Mouse (Mus musculus): ENCODE measurements around the gene Tmem14a.

DNA sequence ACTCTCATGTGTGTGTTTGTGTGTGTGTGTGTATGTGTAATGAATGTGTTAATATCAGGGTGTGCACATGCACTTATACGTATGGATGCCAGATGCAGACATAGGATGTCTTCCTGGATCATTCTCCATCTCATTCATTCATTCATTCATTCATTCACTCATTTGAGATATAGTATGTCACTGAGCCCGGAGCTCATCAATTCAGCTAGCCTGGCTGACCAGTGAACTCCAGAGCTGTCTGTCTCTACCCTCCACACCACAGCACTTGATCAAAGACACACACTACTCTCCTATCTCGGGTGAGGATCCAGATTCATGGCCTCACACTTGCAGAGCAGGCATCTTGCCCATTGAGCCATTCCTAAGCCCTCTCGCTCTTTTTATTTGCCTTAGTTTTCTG lies 45.6 kb downstream of the Tmem14a start:
- TF ChIP-seq CTCF (IDR thresholded peaks at IDR 0.05 in 2 of 3, conservative IDR thresholded peaks at IDR 0.05 in 1 of 3; ENCODE audit: control insufficient read depth in 1 of 3, insufficient read depth in 1 of 3, low read depth in 2 of 3, low read length in 3 of 3, poor library complexity in 1 of 3, severe bottlenecking in 1 of 3): no peak
- no peak for TF ChIP-seq E2F4 (IDR thresholded peaks at IDR 0.05; ENCODE audit: borderline replicate concordance, low read depth, low read length)
- no peak for TF ChIP-seq HCFC1 (IDR thresholded peaks at IDR 0.05; ENCODE audit: low read depth, low read length)
- no peak for TF ChIP-seq POLR2A (IDR thresholded peaks at IDR 0.05; ENCODE audit: control insufficient read depth in 1 of 2, insufficient read depth in 1 of 2, low read depth in 1 of 2, low read length in 2 of 2, poor library complexity in 1 of 2)
- TF ChIP-seq MEF2A (IDR thresholded peaks at IDR 0.05; ENCODE audit: extremely low read depth, insufficient replicate concordance, low read depth, low read length, poor library complexity, severe bottlenecking): no peak
- TF ChIP-seq SIN3A (IDR thresholded peaks at IDR 0.05; ENCODE audit: low read length): no peak
- no peak for TF ChIP-seq JUND (IDR thresholded peaks at IDR 0.05; ENCODE audit: low read depth, low read length)
- no peak for TF ChIP-seq USF1 (IDR thresholded peaks at IDR 0.05; ENCODE audit: low read depth, low read length)
- TF ChIP-seq TCF12 (IDR thresholded peaks at IDR 0.05; ENCODE audit: low read depth, low read length): no peak
